ENCODE assay signal across 9 mouse cellular contexts in genomic region chr13:33956571-33957421, GRCm38 (mm10). TPM values are rescaled to one million over a fixed set of nuclear protein-coding genes. Genes with fewer than 3 reads are reported as not detected.
DNase-seq lines count a peak whose midpoint lies in the region; ATAC-seq and TF ChIP-seq lines count a peak whose summit lies in the region.
"Had no signal": no experiment of that assay in that cellular context is flagged by ENCODE, and none has a peak within 500 bp of the region (broad histone marks: within the 10 kb centered on the region; RNA-seq: fewer than 3 reads in every experiment).

No protein-coding gene starts in this region.

- H3K4me1 ChIP-seq in intestine, embryonic 15.5 days (replicated peaks): no peaks in the 10 kb centered on the region
- H3K4me1 ChIP-seq in midbrain, postnatal 0 days (ENCODE audit: insufficient read depth, low read length): no peaks in the 10 kb centered on the region

- H3K9ac ChIP-seq in intestine, embryonic 15.5 days: no peak overlapping the region
- H3K9ac ChIP-seq in midbrain, postnatal 0 days (replicated peaks; ENCODE audit: low read length, poor library complexity, severe bottlenecking): no peak overlapping the region

- no peaks in the 10 kb centered on the region for H3K9me3 ChIP-seq in intestine, embryonic 15.5 days
- no peaks in the 10 kb centered on the region for H3K9me3 ChIP-seq in midbrain, postnatal 0 days (ENCODE audit: low read length)

- no peak overlapping the region for H3K4me3 ChIP-seq in intestine, embryonic 15.5 days (replicated peaks)
- no peak overlapping the region for H3K4me3 ChIP-seq in midbrain, postnatal 0 days (ENCODE audit: low read depth, low read length)

- no peak overlapping the region for H3K4me2 ChIP-seq in intestine, embryonic 15.5 days (replicated peaks)
- H3K4me2 ChIP-seq in midbrain, postnatal 0 days (ENCODE audit: low read depth, low read length, poor library complexity, severe bottlenecking): no peak overlapping the region

- intact Hi-C loops in gastrocnemius, postnatal 36 days (cut with DNase I): loop anchor here (1.0 kb wide), 1 partner anchor 39 kb away; no protein-coding TSS in a partner anchor

- no peak overlapping the region for H3K27ac ChIP-seq in intestine, embryonic 15.5 days
- no peak overlapping the region for H3K27ac ChIP-seq in midbrain, postnatal 0 days (ENCODE audit: low read depth, low read length)

- DNase-seq in gastrocnemius, adult 18-20 months (ENCODE audit: low spot score): peak; percentile 60
- DNase-seq in gastrocnemius, postnatal 36 days: no peak
- DNase-seq in ovary, postnatal 14 days (ENCODE audit: low spot score): peak; percentile 32
- no peak for DNase-seq in ovary, adult 18-20 months (ENCODE audit: low spot score)
- peak; percentile 18 for DNase-seq in cerebellum, adult 9-11 months
- peak; percentile 67 for DNase-seq in midbrain, postnatal 0 days (ENCODE audit: low spot score)
- no peak for DNase-seq in layer of hippocampus, postnatal 25 days (ENCODE audit: extremely low spot score in 1 of 2, low spot score in 1 of 2)

- peak; percentile 85 for TF ChIP-seq CTCF in midbrain, postnatal 0 days (IDR thresholded peaks at IDR 0.05)

- no peaks in the 10 kb centered on the region for H3K27me3 ChIP-seq in intestine, embryonic 15.5 days (replicated peaks)
- no peaks in the 10 kb centered on the region for H3K27me3 ChIP-seq in midbrain, postnatal 0 days (ENCODE audit: insufficient read depth, low read length)

- peak; percentile 63; the same call in 1 of the 2 replicates for ATAC-seq in intestine, embryonic 15.5 days
- ATAC-seq in midbrain, postnatal 0 days (ENCODE audit: low FRiP score): peak; percentile 52

- WGBS in intestine, embryonic 15.5 days: 42% methylated on average over 6 of the region's 6 CpGs
- WGBS in midbrain, postnatal 0 days: 36% methylated on average over 6 of the region's 6 CpGs

- no peaks in the 10 kb centered on the region for H3K36me3 ChIP-seq in intestine, embryonic 15.5 days
- no peaks in the 10 kb centered on the region for H3K36me3 ChIP-seq in midbrain, postnatal 0 days (ENCODE audit: insufficient read depth, low read length)

RNA-seq across cellular contexts. Expression of gene Nqo2, which starts 7.7 kb away (rescaled TPM):
- 10 to 100 TPM; 13.2 to 17.2 TPM for total RNA-seq in gastrocnemius, adult 18-20 months (2021)
- 10 to 100 TPM; 14.2 to 16.1 TPM for total RNA-seq in gastrocnemius, postnatal 36 days (2021)
- polyA plus RNA-seq in intestine, embryonic 15.5 days (2015; fragmentation: Nextera tagmentation; extraction: Ambion mirVana): 40.5 and 43.3 TPM in 2 replicates
- 5.9 and 9.8 TPM in 2 replicates for total RNA-seq in midbrain, postnatal 0 days (2014; rRNA removed)
- 5.7 and 7.3 TPM in 2 replicates for polyA plus RNA-seq in midbrain, postnatal 0 days (2015; fragmentation: Nextera tagmentation; extraction: Ambion mirVana)
- total RNA-seq in layer of hippocampus, postnatal 25 days (2021): 1 to 10 TPM; 5.5 to 5.8 TPM

RNA-seq across cellular contexts. Expression of gene Ripk1, which starts 45.4 kb away (rescaled TPM):
- total RNA-seq in gastrocnemius, adult 18-20 months (2021): 1 to 10 TPM; 2.7 to 3.2 TPM
- total RNA-seq in gastrocnemius, postnatal 36 days (2021): 1 to 10 TPM; 3.7 to 4.1 TPM
- 20.4 and 20.8 TPM in 2 replicates for polyA plus RNA-seq in intestine, embryonic 15.5 days (2015; fragmentation: Nextera tagmentation; extraction: Ambion mirVana)
- 7.4 and 10.4 TPM in 2 replicates for total RNA-seq in midbrain, postnatal 0 days (2014; rRNA removed)
- polyA plus RNA-seq in midbrain, postnatal 0 days (2015; fragmentation: Nextera tagmentation; extraction: Ambion mirVana): 3.2 and 3.7 TPM in 2 replicates
- 1 to 10 TPM; 5.7 to 9.7 TPM for total RNA-seq in layer of hippocampus, postnatal 25 days (2021)

RNA-seq across cellular contexts. Expression of gene Serpinb6a, which starts 45.8 kb away (rescaled TPM):
- 100 to 1,000 TPM; 167 to 256 TPM for total RNA-seq in gastrocnemius, adult 18-20 months (2021)
- 100 to 1,000 TPM; 104 to 198 TPM for total RNA-seq in gastrocnemius, postnatal 36 days (2021)
- polyA plus RNA-seq in intestine, embryonic 15.5 days (2015; fragmentation: Nextera tagmentation; extraction: Ambion mirVana): 120 and 124 TPM in 2 replicates
- total RNA-seq in midbrain, postnatal 0 days (2014; rRNA removed): 49.7 and 58.5 TPM in 2 replicates
- 38.7 and 38.8 TPM in 2 replicates for polyA plus RNA-seq in midbrain, postnatal 0 days (2015; fragmentation: Nextera tagmentation; extraction: Ambion mirVana)
- 10 to 100 TPM; 38.0 to 43.8 TPM for total RNA-seq in layer of hippocampus, postnatal 25 days (2021)

RNA-seq across cellular contexts. Expression of gene Serpinb6c, which starts 51.3 kb away (rescaled TPM):
- under 1 TPM in 1 of 2 experiments, not detected in 1; 0.52 TPM for total RNA-seq in gastrocnemius, adult 18-20 months (2021)
- not detected for total RNA-seq in gastrocnemius, postnatal 36 days (2021)
- not detected in 2 replicates for polyA plus RNA-seq in intestine, embryonic 15.5 days (2015; fragmentation: Nextera tagmentation; extraction: Ambion mirVana)
- 0.38 and 5.4 TPM in 2 replicates for total RNA-seq in midbrain, postnatal 0 days (2014; rRNA removed)
- 0.25 and 0.41 TPM in 2 replicates for polyA plus RNA-seq in midbrain, postnatal 0 days (2015; fragmentation: Nextera tagmentation; extraction: Ambion mirVana)
- total RNA-seq in layer of hippocampus, postnatal 25 days (2021): under 1 TPM; 0.32 to 0.61 TPM
- polyA plus RNA-seq: small intestine, adult 2 months had no signal

Comparison
In these comparisons a context has a peak if more than half of its experiments do, and no peak if none do; other contexts are left out.
1. DNase-seq: peak in gastrocnemius, adult 18-20 months (single experiment), ovary, postnatal 14 days (single experiment), cerebellum, adult 9-11 months (single experiment) and midbrain, postnatal 0 days (single experiment); none in gastrocnemius, postnatal 36 days (0 of 2), ovary, adult 18-20 months (single experiment) and layer of hippocampus, postnatal 25 days (0 of 2).